Mouse (Mus musculus): ENCODE data around the gene Tepsin.

Gene Tepsin

DNA sequence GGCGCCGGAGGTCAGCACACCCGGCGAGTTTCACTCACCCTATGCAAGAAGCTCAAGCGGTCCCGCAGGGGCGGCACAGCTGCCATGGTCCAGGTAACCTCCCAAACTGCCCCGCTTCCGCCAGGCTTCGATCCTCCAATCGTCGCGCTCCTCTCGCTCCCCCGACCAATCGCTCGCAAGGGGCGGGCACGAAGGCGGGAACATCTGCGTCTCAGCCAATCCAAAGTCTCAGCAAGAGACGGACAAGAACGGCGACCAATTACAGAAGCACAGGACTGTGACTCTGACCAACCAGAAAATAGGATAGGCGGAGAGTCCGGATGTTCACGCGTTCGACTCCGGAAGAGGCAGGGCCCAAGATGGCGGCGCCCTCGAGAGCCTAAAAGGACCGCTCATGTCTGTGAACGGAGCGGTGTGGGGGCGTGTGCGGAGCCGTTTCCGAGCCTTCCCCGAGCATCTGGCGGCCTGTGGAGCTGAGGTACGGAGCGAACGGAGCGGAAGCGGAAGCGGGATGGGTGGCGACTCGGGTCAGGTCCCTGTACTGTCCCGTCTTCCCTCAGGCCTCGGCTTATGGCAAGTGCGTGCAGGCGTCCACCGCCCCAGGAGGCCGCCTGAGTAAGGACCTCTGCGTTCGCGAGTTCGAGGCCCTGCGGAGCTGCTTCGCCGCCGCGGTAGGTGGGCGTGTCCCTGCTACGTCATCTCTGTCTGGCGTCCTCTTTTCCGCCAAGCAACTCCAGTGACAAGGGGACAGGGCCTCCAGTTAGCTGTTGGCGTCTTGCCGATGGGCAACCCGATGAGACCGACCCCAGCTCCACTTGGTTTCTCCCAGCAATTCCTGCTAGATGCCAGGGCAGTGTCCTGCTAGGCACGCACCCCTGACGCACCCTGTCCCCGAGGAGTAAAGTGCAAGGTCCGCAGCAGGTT, at the start of gene Tepsin, which contains the start of gene Ndufaf8:
Gene Tepsin (minus strand): TSS at position 144 of the 924 bp plus-strand sequence.
Gene Ndufaf8 (plus strand): TSS at position 341 of the 924 bp plus-strand sequence.
- peak; percentile 96 for DNase-seq (ENCODE audit: low read depth)

GRCm38 (mm10) chr11:120143708-120144497, 45.4 kb upstream of the Tepsin start:
- DNase-seq (ENCODE audit: low read depth), result no peak

GRCm38 (mm10) chr11:120142601-120143051, 44.1 kb upstream of the Tepsin start:
- peak; percentile 50 for DNase-seq (ENCODE audit: low read depth)

DNA sequence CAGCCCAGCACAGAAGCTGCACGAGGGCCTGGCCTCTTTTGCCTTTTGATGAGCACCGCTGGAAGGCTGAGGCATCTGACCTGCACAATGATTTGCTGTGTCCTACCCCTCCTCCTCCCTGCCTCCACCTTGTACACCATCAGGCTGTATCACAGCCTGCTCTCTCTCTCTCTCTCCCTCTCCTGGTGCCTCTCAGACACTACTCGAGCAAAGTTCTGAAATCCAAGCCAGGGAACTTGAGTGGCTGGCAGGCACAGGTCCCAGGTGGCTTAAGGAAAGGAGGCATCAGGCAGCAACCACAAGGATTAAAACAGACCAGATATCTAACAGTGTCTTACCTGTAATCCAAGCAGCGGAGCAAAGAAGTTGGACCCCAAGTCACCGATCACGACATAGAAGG, 41.7 kb upstream of the Tepsin start:
- no peak for DNase-seq (ENCODE audit: low read depth)

- DNase-seq (ENCODE audit: low read depth), result no peak
Observed at GRCm38 (mm10) chr11:120139309-120139731, 40.8 kb upstream of the Tepsin start.

DNA sequence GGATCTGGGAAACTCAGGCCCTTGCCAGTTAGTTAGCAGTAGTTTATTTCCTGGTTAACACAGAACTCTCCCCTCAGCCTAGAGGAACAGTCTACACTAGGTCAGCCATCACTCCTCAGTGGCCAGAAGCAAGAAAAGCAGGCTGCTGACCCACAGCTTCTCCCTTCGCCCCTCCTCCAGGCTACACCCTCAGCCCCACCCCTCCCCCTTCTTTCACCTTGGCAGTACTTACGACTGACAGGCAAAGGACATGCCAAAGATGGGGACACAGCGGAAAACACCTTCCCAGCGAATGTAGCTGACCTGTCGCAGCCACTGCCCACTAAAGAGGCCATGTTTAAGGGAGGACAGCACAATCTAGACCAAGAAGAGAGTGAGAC, 39.1 kb upstream of the Tepsin start:
- no peak for DNase-seq (ENCODE audit: low read depth)

DNA sequence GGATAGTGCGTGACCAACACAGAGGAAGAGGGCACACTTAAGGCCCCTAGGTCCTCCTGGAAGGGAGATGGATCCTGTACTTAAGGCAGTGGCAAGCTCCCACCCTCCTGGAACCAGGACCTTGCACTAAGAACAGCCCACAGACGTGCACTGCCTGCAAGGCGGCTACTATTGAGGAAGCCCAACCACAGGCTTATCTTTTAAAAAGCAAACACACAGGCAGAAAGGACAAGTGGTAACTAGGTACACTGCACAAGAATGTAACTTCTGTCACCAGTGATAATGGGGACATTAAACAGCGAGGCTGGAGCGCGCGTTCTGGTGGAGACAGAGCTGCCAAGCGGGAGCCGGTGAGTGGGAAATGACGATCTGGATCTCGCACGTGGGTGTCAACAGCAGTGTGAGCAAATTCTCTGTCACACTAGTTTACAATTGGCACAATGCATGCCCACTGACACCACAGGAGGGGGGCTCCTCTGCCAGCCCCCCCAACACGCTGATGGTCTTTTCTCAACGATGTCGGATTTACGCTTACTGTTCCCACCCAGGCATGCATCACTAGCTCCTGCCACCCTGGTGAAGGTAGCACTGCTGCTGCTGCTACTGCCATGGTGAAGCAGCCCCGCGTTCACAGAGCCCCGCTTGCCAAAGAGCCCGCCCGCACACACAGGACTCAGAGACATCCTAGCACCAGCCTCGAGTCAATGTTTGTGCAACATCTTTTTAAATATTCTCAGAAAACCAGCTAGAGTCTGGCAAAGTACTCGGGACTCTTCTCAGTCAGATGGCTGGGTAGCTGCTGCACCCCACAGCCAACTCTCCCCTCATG, 38.5 kb upstream of the Tepsin start:
- DNase-seq (ENCODE audit: low read depth), result peak; percentile 25

DNA sequence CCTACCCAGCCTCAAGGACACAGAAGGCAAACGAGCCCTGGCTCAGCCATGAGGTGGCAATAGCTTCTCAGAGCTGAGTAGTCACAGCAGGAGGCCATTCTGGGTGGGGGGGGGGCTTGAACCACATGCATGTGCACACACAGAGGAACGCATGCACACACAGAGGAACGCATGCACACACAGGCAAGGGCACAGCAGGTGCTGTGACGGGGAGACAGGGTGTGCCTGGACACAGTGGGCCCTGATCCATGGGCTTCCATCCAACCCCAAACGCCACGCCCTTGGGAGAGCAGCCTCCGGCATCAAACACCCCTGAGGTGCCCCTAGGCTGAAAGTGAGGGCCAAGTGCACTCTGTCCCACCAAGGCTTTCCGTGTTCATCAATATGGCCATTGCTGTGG, 37.7 kb upstream of the Tepsin start:
- DNase-seq (ENCODE audit: low read depth), result no peak

- DNase-seq (ENCODE audit: low read depth), result no peak
Observed at GRCm38 (mm10) chr11:120134847-120135530, 36.5 kb upstream of the Tepsin start.

- no peak for DNase-seq (ENCODE audit: low read depth)
Observed at GRCm38 (mm10) chr11:120134148-120134547, 35.6 kb upstream of the Tepsin start.

DNA sequence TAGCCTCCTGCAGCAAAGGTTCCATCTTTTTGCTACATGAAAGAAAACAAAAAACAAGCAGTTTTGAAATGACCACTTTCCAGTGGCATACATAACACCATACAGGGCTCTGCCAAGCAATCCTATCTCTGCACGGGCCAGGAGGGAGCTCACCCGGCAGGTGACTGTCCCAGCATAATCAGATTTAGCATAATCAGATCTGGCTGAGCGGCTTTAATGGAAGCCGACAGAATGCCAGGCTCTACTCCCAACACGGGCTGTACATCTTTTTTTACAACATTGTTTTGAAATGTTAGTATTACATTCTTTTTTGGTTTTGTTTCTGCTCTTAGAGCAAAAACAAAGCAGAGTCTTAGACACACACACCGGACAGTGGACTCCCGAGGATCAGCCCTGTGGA, 30.8 kb upstream of the Tepsin start:
- DNase-seq (ENCODE audit: low read depth), result no peak

GRCm38 (mm10) chr11:120126845-120127244, 28.3 kb upstream of the Tepsin start:
- no peak for DNase-seq (ENCODE audit: low read depth)

GRCm38 (mm10) chr11:120122126-120122525, 23.6 kb upstream of the Tepsin start:
- no peak for DNase-seq (ENCODE audit: low read depth)

DNA sequence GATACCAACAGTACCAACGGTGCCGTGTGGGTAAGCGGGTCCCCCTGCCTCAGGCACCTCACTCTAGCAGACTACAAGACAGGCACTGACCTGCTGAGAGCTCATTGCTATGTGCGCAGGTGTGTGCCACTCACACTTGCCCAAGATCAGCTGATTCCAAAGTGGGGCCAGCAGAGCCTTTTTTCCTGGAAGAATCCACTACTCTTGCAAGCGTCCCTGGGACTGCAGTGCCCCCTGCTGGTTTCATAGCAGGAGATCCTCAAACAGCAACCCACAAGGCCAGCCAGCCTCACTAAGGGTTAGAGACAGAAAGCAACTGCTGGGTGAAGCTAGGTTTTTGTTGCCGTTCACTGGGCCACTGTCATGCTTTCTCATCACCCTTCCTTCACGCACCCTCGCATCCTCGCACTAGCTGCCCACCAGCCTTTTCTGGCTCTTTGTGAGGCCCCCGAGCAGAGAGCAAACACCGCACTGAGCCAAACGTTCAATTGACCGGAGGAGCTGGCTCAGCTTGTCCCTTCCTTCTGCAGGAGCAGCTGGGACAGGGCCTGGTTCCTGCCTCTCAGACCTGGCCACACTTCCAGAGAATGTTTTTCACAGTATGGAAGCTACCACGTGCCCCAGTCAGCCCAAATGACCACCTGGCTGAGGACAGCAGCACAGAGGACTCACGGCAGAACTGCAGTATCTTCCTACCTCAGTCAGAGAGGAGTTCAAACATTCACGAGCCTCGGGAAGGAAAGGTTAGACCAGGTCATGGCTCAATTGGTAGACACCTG, 22.3 kb upstream of the Tepsin start:
- peak; percentile 42 for DNase-seq (ENCODE audit: low read depth)

DNA sequence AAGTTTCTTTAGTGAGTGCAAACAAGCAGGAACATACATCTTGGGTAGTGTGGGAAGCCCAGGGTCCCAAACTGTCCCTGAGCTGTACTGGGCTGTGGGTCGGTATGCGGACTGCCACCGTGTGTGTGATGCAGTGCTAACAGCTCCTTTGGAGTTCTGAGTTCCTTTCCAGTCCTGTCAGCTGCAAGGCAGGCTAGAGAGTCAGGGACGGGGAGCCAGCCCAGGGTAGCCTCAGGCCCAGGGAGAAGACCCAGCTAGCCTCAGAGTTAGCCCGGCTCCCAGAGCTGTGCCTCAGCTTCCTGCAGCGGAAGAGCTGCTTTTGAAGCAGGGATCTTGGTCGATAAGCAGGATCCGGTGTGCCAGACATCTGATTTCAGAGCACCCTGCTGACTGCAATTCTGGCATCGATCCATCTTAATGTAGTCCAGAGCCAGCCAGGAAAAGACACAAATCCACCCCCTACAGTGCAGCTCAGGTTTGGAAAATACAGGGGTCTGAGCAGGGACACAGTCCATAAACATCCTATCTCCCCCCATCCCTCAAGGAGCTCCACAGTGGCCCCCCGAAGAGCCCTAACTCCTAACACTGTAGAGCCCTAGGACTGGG, 21.5 kb upstream of the Tepsin start:
- DNase-seq (ENCODE audit: low read depth), result no peak

GRCm38 (mm10) chr11:120119108-120119507, 20.6 kb upstream of the Tepsin start:
- no peak for DNase-seq (ENCODE audit: low read depth)

DNA sequence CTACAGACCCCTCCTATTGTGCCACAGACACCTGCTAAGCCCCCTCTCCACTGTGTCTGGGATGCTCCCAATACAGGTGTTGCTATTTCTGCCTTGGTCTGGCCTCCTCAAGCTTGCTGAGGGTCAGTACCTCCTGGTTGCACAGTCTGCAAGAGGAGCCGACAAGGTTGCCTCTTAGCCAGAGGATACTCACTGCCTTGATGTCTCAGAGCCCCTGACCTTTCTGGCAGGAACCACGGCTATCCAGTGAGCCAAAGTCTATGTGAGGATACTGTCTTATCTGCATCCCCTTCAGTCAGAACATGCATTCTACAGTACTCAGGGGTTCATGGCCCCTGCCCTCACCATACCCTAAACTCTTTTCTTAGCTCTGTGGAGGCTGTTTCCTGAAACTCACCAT, 19.1 kb upstream of the Tepsin start:
- DNase-seq (ENCODE audit: low read depth), result no peak

- no peak for DNase-seq (ENCODE audit: low read depth)
Observed at GRCm38 (mm10) chr11:120114488-120115215, 16.1 kb upstream of the Tepsin start.

DNA sequence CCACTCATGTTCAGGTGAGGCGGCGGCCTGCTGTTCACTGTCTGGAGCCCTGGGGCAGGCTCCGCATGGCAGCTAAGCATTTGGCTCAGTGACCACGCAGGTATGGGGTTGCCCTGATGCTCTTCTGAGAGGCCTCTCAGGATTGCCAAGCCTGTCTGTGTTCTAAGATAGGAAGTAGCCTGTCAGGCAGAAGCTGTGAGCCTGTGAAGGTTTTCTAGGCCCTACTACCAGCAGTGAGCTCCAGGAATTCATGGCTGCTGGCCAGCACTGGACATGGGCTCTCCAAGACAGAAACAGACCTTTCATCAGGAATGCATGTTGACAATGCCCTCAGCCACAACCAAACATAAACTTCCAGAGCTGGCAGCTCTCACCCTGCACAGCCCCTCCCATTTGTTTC, 13.6 kb upstream of the Tepsin start:
- no peak for DNase-seq (ENCODE audit: low read depth)
